In the genomic region with DNA sequence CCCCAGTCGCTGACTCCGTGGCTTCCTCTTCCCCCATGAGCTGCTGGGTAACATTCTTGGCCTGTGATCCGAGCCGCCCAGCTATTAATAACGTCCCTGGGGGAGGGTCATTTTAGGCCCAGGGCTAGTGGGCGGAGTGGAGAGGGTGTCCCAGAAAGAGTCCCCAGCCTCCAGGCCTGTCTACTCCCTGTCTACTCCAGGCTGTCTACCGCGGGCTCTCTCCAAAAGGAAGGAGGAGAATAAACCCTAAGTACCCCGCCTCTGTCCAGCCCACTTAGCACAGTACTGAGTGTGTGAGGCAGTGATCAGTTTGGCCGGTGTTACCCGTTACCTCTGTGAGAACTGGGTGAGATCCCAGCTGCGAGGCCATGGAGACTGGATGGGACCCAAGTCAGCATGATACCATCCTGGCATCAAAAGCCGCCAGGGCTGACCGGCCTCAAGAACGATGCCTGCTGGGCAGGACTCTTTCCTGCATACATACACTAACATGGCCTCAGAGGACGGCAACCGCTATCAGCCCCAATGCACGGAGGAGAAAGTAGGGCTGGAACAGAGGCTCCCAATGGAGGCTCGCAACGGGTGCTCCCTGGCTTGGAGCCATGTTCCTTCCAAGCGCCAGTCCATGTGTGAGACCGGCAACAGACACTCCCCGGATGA, we compare ENCODE assay signal across 9 mouse cellular contexts.
DNase-seq lines count a peak whose midpoint lies in the region; ATAC-seq and TF ChIP-seq lines count a peak whose summit lies in the region.
"Had no signal": no experiment of that assay in that cellular context is flagged by ENCODE, and none has a peak within 500 bp of the region (broad histone marks: within the 10 kb centered on the region; RNA-seq: fewer than 3 reads in every experiment).

No protein-coding gene starts in this region.

- no peak overlapping the region for H3K4me3 ChIP-seq in forebrain, embryonic 15.5 days
- no peak overlapping the region for H3K4me3 ChIP-seq in forebrain, embryonic 13.5 days
- peak overlapping the region; percentile 41; the same call in 1 of the 2 replicates for H3K4me3 ChIP-seq in kidney, adult 2 months (ENCODE audit: insufficient read depth, low read depth, low read length)

- peak; percentile 86 for DNase-seq in Muller cell, postnatal 12 days (ENCODE audit: inconsistent ontology term)
- DNase-seq in gastrocnemius, postnatal 10 days: peak; percentile 60
- DNase-seq in kidney, adult 2 months: peak; percentile 60
- DNase-seq in thymus, adult 18-20 months: no peak
- no peak for DNase-seq in layer of hippocampus, postnatal 25 days (ENCODE audit: extremely low spot score in 1 of 2, low spot score in 1 of 2)

- no peak for TF ChIP-seq CTCF in kidney, adult 2 months (conservative IDR thresholded peaks at IDR 0.05; ENCODE audit: insufficient read depth, insufficient read length, low read depth, low read length)

- H3K27me3 ChIP-seq in forebrain, embryonic 15.5 days: no peaks in the 10 kb centered on the region
- no peaks in the 10 kb centered on the region for H3K27me3 ChIP-seq in forebrain, embryonic 13.5 days
- no peaks in the 10 kb centered on the region for H3K27me3 ChIP-seq in kidney, adult 2 months (replicated peaks; ENCODE audit: control insufficient read depth, insufficient read depth, low read length)
- H3K27me3 ChIP-seq: CH12.LX had no signal

- H3K4me2 ChIP-seq in forebrain, embryonic 15.5 days (replicated peaks): no peak overlapping the region
- no peak overlapping the region for H3K4me2 ChIP-seq in forebrain, embryonic 13.5 days

- H3K27ac ChIP-seq in forebrain, embryonic 15.5 days (replicated peaks): no peak overlapping the region
- H3K27ac ChIP-seq in forebrain, embryonic 13.5 days: no peak overlapping the region
- no peak overlapping the region for H3K27ac ChIP-seq in kidney, adult 2 months (ENCODE audit: insufficient read depth, low read depth, low read length)

- H3K4me1 ChIP-seq in forebrain, embryonic 15.5 days: 0 out of 2 replicates have a peak, but pooled peaks cover 9% of the 10 kb centered on the region
- no peaks in the 10 kb centered on the region for H3K4me1 ChIP-seq in forebrain, embryonic 13.5 days
- no peaks in the 10 kb centered on the region for H3K4me1 ChIP-seq in kidney, adult 2 months (ENCODE audit: control insufficient read depth, insufficient read depth, low read length)

- no peak overlapping the region for H3K9ac ChIP-seq in forebrain, embryonic 15.5 days (replicated peaks)
- H3K9ac ChIP-seq in forebrain, embryonic 13.5 days: no peak overlapping the region

- TF ChIP-seq POLR2A in kidney, adult 2 months (IDR thresholded peaks at IDR 0.05; ENCODE audit: low read depth, low read length): no peak

- ATAC-seq in forebrain, embryonic 15.5 days (replicated peaks): peak; percentile 35; the same call in 1 of the 2 replicates
- no peak for ATAC-seq in forebrain, embryonic 13.5 days
- ATAC-seq in megakaryocyte, adult 5-6 weeks (ENCODE audit: poor library complexity, severe bottlenecking): peak; percentile 53

- H3K36me3 ChIP-seq in forebrain, embryonic 15.5 days: peaks cover 47% of the 10 kb centered on the region
- H3K36me3 ChIP-seq in forebrain, embryonic 13.5 days (ENCODE audit: poor library complexity, severe bottlenecking): peaks cover 96% of the 10 kb centered on the region
- peaks cover 2% of the 10 kb centered on the region; the same call in 1 of the 2 replicates for H3K36me3 ChIP-seq in kidney, adult 2 months (ENCODE audit: control insufficient read depth, insufficient read depth, low read length)

- H3K9me3 ChIP-seq in forebrain, embryonic 15.5 days: no peaks in the 10 kb centered on the region
- H3K9me3 ChIP-seq in forebrain, embryonic 13.5 days (replicated peaks): no peaks in the 10 kb centered on the region

- 75% methylated on average over 23 of the region's 23 CpGs for WGBS in forebrain, embryonic 15.5 days
- 79% methylated on average over 23 of the region's 23 CpGs for WGBS in forebrain, embryonic 13.5 days
- 54% methylated on average over 23 of the region's 23 CpGs for WGBS in kidney, adult 2 months

Comparison
In these comparisons a context has a peak if more than half of its experiments do, and no peak if none do; other contexts are left out.
1. DNase-seq: peak in Muller cell, postnatal 12 days (single experiment), gastrocnemius, postnatal 10 days (single experiment) and kidney, adult 2 months (single experiment); none in thymus, adult 18-20 months (0 of 2) and layer of hippocampus, postnatal 25 days (0 of 2).